Mouse (Mus musculus): ENCODE results near the gene Mta3. TPM values are rescaled to one million over a fixed set of nuclear protein-coding genes. Genes with fewer than 3 reads are reported as not detected.
A peak's percentile ranks its signal among the peaks of the same experiment; 100 is the strongest.

Mta3 gene
- polyA plus RNA-seq, 1 experiment from 2014 or later: 34.3 TPM

- Histone ChIP-seq H3K27me3 (ENCODE audit: control insufficient read depth, insufficient read depth, low read length) (no peaks in the 10 kb centered on the region), H3K27ac (no peak overlapping the region), H3K4me1 (replicated peaks; ENCODE audit: control insufficient read depth, insufficient read depth, low read length) (no peaks in the 10 kb centered on the region), H3K4me2 (replicated peaks) (no peak overlapping the region), H3K9ac (no peak overlapping the region), H3K4me3 (replicated peaks; ENCODE audit: low read length) (no peak overlapping the region), H3K36me3 (replicated peaks; ENCODE audit: control insufficient read depth, insufficient read depth) (no peaks in the 10 kb centered on the region), H3K9me3 (ENCODE audit: control insufficient read depth, low read length) (no peaks in the 10 kb centered on the region)
- WGBS: 97% methylated on average over 6 of the region's 6 CpGs
- no peak for ATAC-seq (ENCODE audit: low FRiP score)
- DNase-seq (ENCODE audit: low spot score): no peak
These were observed 80.5 kb downstream of the Mta3 start for GRCm38 (mm10) chr17:83786418-83786817.

- Histone ChIP-seq H3K4me1 (replicated peaks; ENCODE audit: control insufficient read depth, insufficient read depth, low read length) (0 out of 2 replicates have a peak, but pooled peaks cover 6% of the 10 kb centered on the region), H3K27ac (no peak overlapping the region), H3K9me3 (ENCODE audit: control insufficient read depth, low read length) (no peaks in the 10 kb centered on the region), H3K9ac (no peak overlapping the region), H3K36me3 (replicated peaks; ENCODE audit: control insufficient read depth, insufficient read depth) (no peaks in the 10 kb centered on the region), H3K4me2 (replicated peaks) (no peak overlapping the region), H3K27me3 (ENCODE audit: control insufficient read depth, insufficient read depth, low read length) (no peaks in the 10 kb centered on the region), H3K4me3 (replicated peaks; ENCODE audit: low read length) (no peak overlapping the region)
- ATAC-seq (ENCODE audit: low FRiP score): no peak
- no peak for DNase-seq (ENCODE audit: low spot score)
- 93% methylated on average over 5 of the region's 5 CpGs for WGBS
These were observed 84.2 kb downstream of the Mta3 start for GRCm38 (mm10) chr17:83790158-83790557.

DNA sequence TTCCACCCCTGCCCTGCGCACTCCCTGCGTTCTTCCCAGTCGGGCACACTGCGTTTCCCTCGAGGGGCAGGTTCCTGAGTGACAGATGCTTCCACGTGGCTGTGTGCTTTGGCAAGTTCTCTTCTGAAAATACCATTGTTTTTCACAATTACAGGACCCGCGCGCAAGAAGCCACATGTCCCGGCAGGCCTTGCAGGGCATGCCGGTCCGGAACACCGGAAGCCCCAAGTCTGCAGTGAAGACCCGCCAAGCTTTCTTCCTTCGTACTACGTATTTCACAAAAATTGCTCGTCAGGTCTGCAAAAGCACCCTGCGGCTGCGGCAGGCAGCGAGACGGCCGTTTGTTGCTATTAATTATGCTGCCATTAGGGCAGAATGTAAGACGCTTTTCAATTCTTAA is 86.4 kb downstream of the Mta3 start:
- WGBS: 42% methylated on average over 23 of the region's 23 CpGs
- Histone ChIP-seq H3K9me3 (ENCODE audit: control insufficient read depth, low read length) (no peaks in the 10 kb centered on the region), H3K4me2 (replicated peaks) (peak overlapping the region; percentile 47)

DNA sequence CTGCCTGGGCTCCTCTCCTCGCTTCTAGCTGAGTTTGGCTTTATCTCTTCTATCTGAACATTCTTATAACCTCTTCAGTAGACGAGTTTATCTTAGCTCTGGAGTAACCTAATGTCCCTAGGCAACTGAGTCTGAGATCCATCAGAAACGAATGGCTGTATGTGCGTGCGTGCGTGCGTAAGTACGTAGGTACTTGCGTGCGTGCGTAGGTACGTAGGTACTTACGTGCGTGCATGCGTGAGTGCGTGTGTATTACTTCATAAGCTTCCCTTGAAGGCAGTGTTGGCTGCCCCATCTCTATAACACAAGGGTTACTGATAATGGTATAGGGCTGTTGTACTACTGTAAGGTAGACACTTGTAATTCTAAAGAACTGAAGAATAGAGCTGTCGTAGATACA is 89.2 kb downstream of the Mta3 start:
- Histone ChIP-seq H3K4me2 (replicated peaks) (no peak overlapping the region), H3K27ac (no peak overlapping the region), H3K9ac (no peak overlapping the region), H3K4me3 (replicated peaks; ENCODE audit: low read length) (no peak overlapping the region), H3K36me3 (replicated peaks; ENCODE audit: control insufficient read depth, insufficient read depth) (no peaks in the 10 kb centered on the region), H3K4me1 (replicated peaks; ENCODE audit: control insufficient read depth, insufficient read depth, low read length) (0 out of 2 replicates have a peak, but pooled peaks cover 6% of the 10 kb centered on the region), H3K27me3 (ENCODE audit: control insufficient read depth, insufficient read depth, low read length) (no peaks in the 10 kb centered on the region), H3K9me3 (ENCODE audit: control insufficient read depth, low read length) (no peaks in the 10 kb centered on the region)
- DNase-seq (ENCODE audit: low spot score) (no peak), ATAC-seq (ENCODE audit: low FRiP score) (no peak)
- 96% methylated on average over 17 of the region's 17 CpGs for WGBS

More for the DNA sequence above, 86.4 kb downstream of the Mta3 start:
- no peaks in the 10 kb centered on the region for H3K36me3 ChIP-seq (replicated peaks; ENCODE audit: control insufficient read depth, insufficient read depth)
- peak overlapping the region; percentile 44 for H3K9ac ChIP-seq
- DNase-seq (ENCODE audit: low spot score) (no peak), ATAC-seq (ENCODE audit: low FRiP score) (0 out of 2 replicates have a peak, but pooled peaks have one; percentile 31)
- H3K4me3 ChIP-seq (replicated peaks; ENCODE audit: low read length): peak overlapping the region; percentile 19
- no peak overlapping the region for H3K27ac ChIP-seq
- no peaks in the 10 kb centered on the region for H3K27me3 ChIP-seq (ENCODE audit: control insufficient read depth, insufficient read depth, low read length)
- H3K4me1 ChIP-seq (replicated peaks; ENCODE audit: control insufficient read depth, insufficient read depth, low read length): 0 out of 2 replicates have a peak, but pooled peaks cover 6% of the 10 kb centered on the region

- 92% methylated on average over 11 of the region's 11 CpGs for WGBS
- H3K27me3 ChIP-seq (ENCODE audit: control insufficient read depth, insufficient read depth, low read length): no peaks in the 10 kb centered on the region
- no peak for ATAC-seq (ENCODE audit: low FRiP score)
- H3K4me3 ChIP-seq (replicated peaks; ENCODE audit: low read length): no peak overlapping the region
- no peak for DNase-seq (ENCODE audit: low spot score)
- H3K4me1 ChIP-seq (replicated peaks; ENCODE audit: control insufficient read depth, insufficient read depth, low read length): no peaks in the 10 kb centered on the region
- no peak overlapping the region for H3K4me2 ChIP-seq (replicated peaks)
- no peak overlapping the region for H3K9ac ChIP-seq
- H3K9me3 ChIP-seq (ENCODE audit: control insufficient read depth, low read length): no peaks in the 10 kb centered on the region
- H3K27ac ChIP-seq: no peak overlapping the region
- H3K36me3 ChIP-seq (replicated peaks; ENCODE audit: control insufficient read depth, insufficient read depth): peaks cover 12% of the 10 kb centered on the region; the same call in 1 of the 2 replicates
These were observed 93.6 kb downstream of the Mta3 start for GRCm38 (mm10) chr17:83799506-83800050.

DNA sequence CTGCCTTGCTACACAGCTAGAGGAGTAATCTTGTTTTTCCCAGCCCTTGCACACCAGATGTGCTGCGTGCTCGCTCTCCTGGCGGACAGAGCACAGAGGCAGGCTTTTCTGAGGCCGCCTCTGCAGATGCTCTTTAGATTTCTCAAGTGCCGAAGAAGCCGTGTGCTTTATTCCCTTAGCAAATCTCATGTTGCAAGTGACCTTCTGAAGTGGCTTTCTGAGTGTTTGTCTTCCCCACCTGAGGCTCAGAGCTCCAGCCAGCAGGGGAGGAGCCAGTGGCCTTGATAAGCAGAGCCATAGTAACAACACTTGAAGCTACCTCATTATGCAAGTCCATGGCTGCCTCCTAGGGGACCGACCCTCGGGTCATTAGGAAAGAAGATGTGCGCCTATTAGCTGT is 98.0 kb downstream of the Mta3 start:
- Histone ChIP-seq H3K4me2 (replicated peaks) (no peak overlapping the region), H3K4me3 (replicated peaks; ENCODE audit: low read length) (no peak overlapping the region), H3K9ac (no peak overlapping the region), H3K9me3 (ENCODE audit: control insufficient read depth, low read length) (no peaks in the 10 kb centered on the region), H3K27me3 (ENCODE audit: control insufficient read depth, insufficient read depth, low read length) (no peaks in the 10 kb centered on the region), H3K27ac (peak overlapping the region; percentile 14; the same call in 1 of the 2 replicates), H3K36me3 (replicated peaks; ENCODE audit: control insufficient read depth, insufficient read depth) (peaks cover 15% of the 10 kb centered on the region), H3K4me1 (replicated peaks; ENCODE audit: control insufficient read depth, insufficient read depth, low read length) (no peaks in the 10 kb centered on the region)
- ATAC-seq (ENCODE audit: low FRiP score): 0 out of 2 replicates have a peak, but pooled peaks have one; percentile 50
- 68% methylated on average over 9 of the region's 9 CpGs for WGBS
- no peak for DNase-seq (ENCODE audit: low spot score)

GRCm38 (mm10) chr17:83805078-83805477 is 99.1 kb downstream of the Mta3 start:
- no peak for ATAC-seq (ENCODE audit: low FRiP score)
- no peak overlapping the region for H3K4me2 ChIP-seq (replicated peaks)
- H3K27ac ChIP-seq: no peak overlapping the region
- H3K4me1 ChIP-seq (replicated peaks; ENCODE audit: control insufficient read depth, insufficient read depth, low read length): no peaks in the 10 kb centered on the region
- no peak for DNase-seq (ENCODE audit: low spot score)
- H3K9ac ChIP-seq: no peak overlapping the region
- no peaks in the 10 kb centered on the region for H3K9me3 ChIP-seq (ENCODE audit: control insufficient read depth, low read length)
- 72% methylated on average over 9 of the region's 9 CpGs for WGBS
- H3K4me3 ChIP-seq (replicated peaks; ENCODE audit: low read length): no peak overlapping the region
- peaks cover 21% of the 10 kb centered on the region for H3K36me3 ChIP-seq (replicated peaks; ENCODE audit: control insufficient read depth, insufficient read depth)
- H3K27me3 ChIP-seq (ENCODE audit: control insufficient read depth, insufficient read depth, low read length): no peaks in the 10 kb centered on the region

GRCm38 (mm10) chr17:83807345-83807744 is 101.4 kb downstream of the Mta3 start:
- Histone ChIP-seq H3K9ac (no peak overlapping the region), H3K27ac (no peak overlapping the region), H3K4me1 (replicated peaks; ENCODE audit: control insufficient read depth, insufficient read depth, low read length) (no peaks in the 10 kb centered on the region), H3K27me3 (ENCODE audit: control insufficient read depth, insufficient read depth, low read length) (no peaks in the 10 kb centered on the region), H3K36me3 (replicated peaks; ENCODE audit: control insufficient read depth, insufficient read depth) (peaks cover 19% of the 10 kb centered on the region), H3K4me3 (replicated peaks; ENCODE audit: low read length) (no peak overlapping the region), H3K4me2 (replicated peaks) (no peak overlapping the region), H3K9me3 (ENCODE audit: control insufficient read depth, low read length) (no peaks in the 10 kb centered on the region)
- WGBS: 86% methylated on average over 7 of the region's 7 CpGs
- ATAC-seq (ENCODE audit: low FRiP score) (no peak), DNase-seq (ENCODE audit: low spot score) (no peak)

DNA sequence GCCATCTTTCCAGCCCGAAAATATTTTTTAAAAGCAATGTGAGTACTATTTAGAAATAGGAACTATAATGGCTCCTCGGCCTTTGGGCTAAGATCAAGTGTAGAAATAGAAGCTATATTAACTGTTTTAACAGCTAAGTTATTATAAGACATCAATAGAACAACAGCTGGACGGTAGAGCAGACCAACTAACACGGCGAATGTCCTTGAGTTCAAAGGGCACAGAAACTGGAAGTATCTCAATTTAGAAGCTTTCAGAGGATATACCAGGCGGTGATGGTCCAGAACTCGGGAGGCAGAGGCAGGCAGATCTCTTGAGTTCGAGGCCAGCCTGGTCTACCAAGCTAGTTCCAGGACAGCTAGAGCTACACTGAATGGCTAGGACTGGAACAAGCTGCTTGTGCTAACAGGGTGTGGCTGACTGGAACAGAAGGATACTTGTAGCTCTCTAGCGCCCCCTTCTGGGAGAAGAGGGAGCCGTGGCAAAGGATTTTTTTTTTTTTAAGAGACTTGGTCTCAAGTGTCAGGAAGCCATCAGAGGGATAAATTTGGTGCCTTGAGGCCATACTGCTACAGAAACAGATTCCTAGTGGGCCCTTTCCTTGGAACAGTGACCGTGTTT is 101.9 kb downstream of the Mta3 start:
- no peaks in the 10 kb centered on the region for H3K4me1 ChIP-seq (replicated peaks; ENCODE audit: control insufficient read depth, insufficient read depth, low read length)
- no peak overlapping the region for H3K4me3 ChIP-seq (replicated peaks; ENCODE audit: low read length)
- H3K27ac ChIP-seq: no peak overlapping the region
- no peak overlapping the region for H3K9ac ChIP-seq
- DNase-seq (ENCODE audit: low spot score) (peak; percentile 58), ATAC-seq (ENCODE audit: low FRiP score) (no peak)
- H3K36me3 ChIP-seq (replicated peaks; ENCODE audit: control insufficient read depth, insufficient read depth): peaks cover 19% of the 10 kb centered on the region
- H3K4me2 ChIP-seq (replicated peaks): no peak overlapping the region
- H3K9me3 ChIP-seq (ENCODE audit: control insufficient read depth, low read length): no peaks in the 10 kb centered on the region
- no peaks in the 10 kb centered on the region for H3K27me3 ChIP-seq (ENCODE audit: control insufficient read depth, insufficient read depth, low read length)
- 73% methylated on average over 11 of the region's 11 CpGs for WGBS

Data from hindbrain, embryonic 14.5 days (tissue).